Mouse (Mus musculus): Measurements from ENCODE around the gene Vmn1r41.

Gene Vmn1r41

DNA sequence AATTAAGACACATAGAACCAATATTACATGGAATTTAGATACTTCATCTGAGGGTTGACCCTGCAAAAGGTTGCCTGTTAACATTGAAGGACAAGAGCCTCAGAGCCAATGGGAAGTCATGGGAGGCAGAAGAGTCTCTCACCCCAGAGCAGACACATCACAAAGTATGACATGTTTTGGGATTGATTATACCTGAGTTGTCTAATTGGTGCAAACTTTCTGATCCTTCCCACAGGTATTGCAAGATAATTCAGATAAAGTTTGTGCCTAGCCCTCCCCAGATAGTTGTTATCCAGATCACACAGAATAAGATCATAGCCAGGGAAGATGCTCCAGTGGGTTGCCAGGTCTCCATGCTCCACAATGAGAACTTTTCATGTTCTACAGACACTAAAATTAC is at the start of gene Vmn1r41:
Vmn1r41 (plus strand) TSS at position 301 of the 400 bp plus-strand sequence.
- no peak for DNase-seq (ENCODE audit: low read depth)

DNA sequence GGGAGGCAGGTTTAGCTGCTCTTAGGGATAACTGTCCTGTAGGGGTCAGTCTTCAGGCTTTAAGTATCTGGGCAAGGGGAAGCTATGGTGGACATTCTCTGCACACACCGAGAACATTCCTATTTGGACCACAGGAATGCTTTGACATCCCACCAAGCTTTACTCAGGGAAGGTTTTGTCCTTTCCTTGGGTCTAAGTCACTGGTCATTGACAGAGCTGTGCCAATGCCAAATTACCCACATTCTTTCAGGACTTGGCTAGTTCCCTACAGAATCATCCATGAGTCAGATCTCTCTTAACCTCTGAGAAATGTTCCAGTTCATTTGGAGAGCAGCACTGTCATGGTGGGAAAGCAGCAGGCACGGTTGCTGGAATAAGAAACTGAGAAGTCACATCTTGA is 33.9 kb upstream of the Vmn1r41 start:
- DNase-seq (ENCODE audit: low read depth): no peak

DNA sequence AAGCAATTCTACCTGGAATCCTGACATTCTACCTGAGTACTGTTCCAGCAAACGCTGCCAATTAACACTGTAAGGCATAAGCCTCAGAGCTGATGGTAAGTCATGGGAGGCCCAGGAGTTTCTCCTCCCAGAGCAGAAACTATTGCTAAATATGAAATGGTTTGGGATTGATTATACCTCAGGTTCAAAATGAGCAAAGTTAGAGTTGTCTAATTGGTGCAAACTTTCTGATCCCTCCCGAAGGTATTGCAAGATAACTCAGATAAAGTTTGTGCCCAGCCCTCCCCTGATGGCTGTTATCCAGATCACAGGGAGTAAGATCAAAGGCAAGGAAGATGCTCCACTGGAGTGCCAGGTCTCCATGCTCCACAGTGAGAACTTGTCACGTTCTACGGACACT is 33.3 kb upstream of the Vmn1r41 start, which contains the start of gene Vmn1r40:
Vmn1r40 (plus strand) TSS at position 301 of the 400 bp plus-strand sequence.
- no peak for DNase-seq (ENCODE audit: low read depth)

DNA sequence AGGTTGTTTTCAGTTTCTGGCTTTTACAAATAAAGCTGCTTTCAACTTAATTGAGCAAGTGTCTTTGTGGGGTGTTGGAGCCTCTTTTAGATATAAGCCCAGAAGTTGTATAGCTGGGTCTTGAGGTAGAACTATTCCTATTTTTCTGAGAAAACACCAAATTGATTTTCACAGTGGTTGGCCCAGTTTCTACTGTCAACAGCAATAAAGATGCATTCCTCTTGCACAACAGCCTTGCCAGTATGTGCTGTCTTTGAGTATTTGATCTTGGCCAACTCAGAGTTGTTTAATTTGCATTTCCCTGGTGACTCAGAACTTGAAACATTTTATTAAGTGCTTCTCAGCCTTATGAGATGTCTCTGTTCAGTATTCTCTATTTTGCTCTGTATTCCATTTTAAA is 22.5 kb upstream of the Vmn1r41 start:
- no peak for DNase-seq (ENCODE audit: low read depth)

DNA sequence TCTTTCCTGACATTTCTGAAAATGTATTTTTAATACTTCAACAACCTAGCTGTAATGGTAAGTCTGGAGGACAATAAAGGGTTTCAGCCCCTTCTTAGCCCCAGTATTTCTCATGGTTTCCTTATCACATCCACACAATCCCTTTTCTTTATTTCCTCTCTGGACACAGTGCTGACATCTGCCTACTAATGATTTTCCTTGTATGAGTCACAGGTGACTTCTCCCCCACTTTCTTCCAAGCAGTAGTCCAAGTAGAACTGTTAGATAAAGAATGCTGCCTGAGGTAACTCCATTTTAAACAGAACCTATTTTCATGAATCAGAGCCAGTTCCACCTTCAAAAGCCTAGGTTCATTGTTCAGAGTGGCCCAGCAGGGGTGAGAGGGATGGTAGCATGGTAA is 2.2 kb downstream of the Vmn1r41 start:
- DNase-seq (ENCODE audit: low read depth): no peak

DNA sequence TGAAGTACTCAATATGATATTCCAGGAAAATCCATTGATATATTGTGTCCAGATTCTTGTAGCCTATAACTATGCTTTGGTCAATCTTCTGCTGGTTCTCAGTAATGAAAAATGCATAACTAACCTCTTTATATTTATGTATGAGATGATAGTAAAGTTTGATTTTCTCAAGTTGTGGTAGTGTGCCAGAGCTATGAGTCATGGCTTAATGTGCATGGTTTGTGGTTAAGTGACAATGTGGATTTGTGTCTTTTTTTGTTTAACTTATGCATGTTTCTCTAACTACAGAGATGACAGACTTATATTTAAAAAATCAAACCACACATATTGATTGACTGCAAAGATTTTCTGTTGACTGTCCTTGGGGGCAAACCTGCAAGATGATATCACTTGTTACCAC is 49.7 kb downstream of the Vmn1r41 start:
- no peak for DNase-seq (ENCODE audit: low read depth)
